Mouse (Mus musculus): ENCODE data around the gene Hoxd13. TPM values are rescaled to one million over a fixed set of nuclear protein-coding genes. Genes with fewer than 3 reads are reported as not detected.

Gene Hoxd13
- polyA plus RNA-seq, 1 experiment: not detected

GRCm38 (mm10) chr2:74670632-74671188 lies 2.6 kb downstream of the Hoxd13 start:
- H3K36me3 ChIP-seq (replicated peaks; ENCODE audit: low read length): no peaks in the 10 kb centered on the region
- H3K27me3 ChIP-seq (replicated peaks): peaks cover 96% of the 10 kb centered on the region

GRCm38 (mm10) chr2:74671847-74672246 lies 3.7 kb downstream of the Hoxd13 start:
- peaks cover 59% of the 10 kb centered on the region for H3K4me1 ChIP-seq
- H3K9me3 ChIP-seq: peaks cover 4% of the 10 kb centered on the region; the same call in 1 of the 2 replicates
- TF ChIP-seq GATA1 (IDR thresholded peaks at IDR 0.05; ENCODE audit: borderline replicate concordance, low read length) (no peak), FLI1 (IDR thresholded peaks at IDR 0.05; ENCODE audit: low read length) (no peak)
- peak overlapping the region; percentile 93 for H3K4me3 ChIP-seq (replicated peaks)
- H3K27me3 ChIP-seq (replicated peaks): peaks cover 97% of the 10 kb centered on the region
- H3K36me3 ChIP-seq (replicated peaks; ENCODE audit: low read length): no peaks in the 10 kb centered on the region

More at GRCm38 (mm10) chr2:74670632-74671188, 2.6 kb downstream of the Hoxd13 start:
- H3K4me1 ChIP-seq: peaks cover 59% of the 10 kb centered on the region
- H3K4me3 ChIP-seq (replicated peaks): no peak overlapping the region
- H3K9me3 ChIP-seq: peaks cover 4% of the 10 kb centered on the region; the same call in 1 of the 2 replicates
- no peak for TF ChIP-seq GATA1 (IDR thresholded peaks at IDR 0.05; ENCODE audit: borderline replicate concordance, low read length)
- TF ChIP-seq FLI1 (IDR thresholded peaks at IDR 0.05; ENCODE audit: low read length): no peak

- Histone ChIP-seq H3K27me3 (replicated peaks) (peaks cover 98% of the 10 kb centered on the region), H3K4me3 (replicated peaks) (peak overlapping the region; percentile 93), H3K4me1 (peaks cover 51% of the 10 kb centered on the region)
Measured at GRCm38 (mm10) chr2:74672481-74673362, 4.6 kb downstream of the Hoxd13 start.

GRCm38 (mm10) chr2:74673835-74674425 lies 5.8 kb downstream of the Hoxd13 start:
- H3K27me3 ChIP-seq (replicated peaks): peaks cover 98% of the 10 kb centered on the region

More at GRCm38 (mm10) chr2:74672481-74673362, 4.6 kb downstream of the Hoxd13 start:
- Histone ChIP-seq H3K9me3 (peaks cover 4% of the 10 kb centered on the region; the same call in 1 of the 2 replicates), H3K36me3 (replicated peaks; ENCODE audit: low read length) (no peaks in the 10 kb centered on the region)
- no peak for TF ChIP-seq GATA1 (IDR thresholded peaks at IDR 0.05; ENCODE audit: borderline replicate concordance, low read length)
- TF ChIP-seq FLI1 (IDR thresholded peaks at IDR 0.05; ENCODE audit: low read length): no peak

GRCm38 (mm10) chr2:74674881-74675665 lies 7.0 kb downstream of the Hoxd13 start, which contains the start of gene Hoxd12:
Hoxd12 (plus strand) TSS chr2:74675013.
- no peaks in the 10 kb centered on the region for H3K36me3 ChIP-seq (replicated peaks; ENCODE audit: low read length)
- peaks cover 98% of the 10 kb centered on the region for H3K27me3 ChIP-seq (replicated peaks)
- H3K9me3 ChIP-seq: no peaks in the 10 kb centered on the region
- H3K4me3 ChIP-seq (replicated peaks): peak within 1 kb of the TSS; percentile 9
- peaks cover 47% of the 10 kb centered on the region for H3K4me1 ChIP-seq
- no peak for TF ChIP-seq FLI1 (IDR thresholded peaks at IDR 0.05; ENCODE audit: low read length)
- no peak for TF ChIP-seq GATA1 (IDR thresholded peaks at IDR 0.05; ENCODE audit: borderline replicate concordance, low read length)

More at GRCm38 (mm10) chr2:74673835-74674425, 5.8 kb downstream of the Hoxd13 start:
- no peak overlapping the region for H3K4me3 ChIP-seq (replicated peaks)
- peaks cover 40% of the 10 kb centered on the region for H3K4me1 ChIP-seq
- TF ChIP-seq FLI1 (IDR thresholded peaks at IDR 0.05; ENCODE audit: low read length): no peak
- no peak for TF ChIP-seq GATA1 (IDR thresholded peaks at IDR 0.05; ENCODE audit: borderline replicate concordance, low read length)
- H3K9me3 ChIP-seq: no peaks in the 10 kb centered on the region
- no peaks in the 10 kb centered on the region for H3K36me3 ChIP-seq (replicated peaks; ENCODE audit: low read length)

- Histone ChIP-seq H3K27me3 (replicated peaks) (peaks cover 99% of the 10 kb centered on the region), H3K9me3 (no peaks in the 10 kb centered on the region), H3K4me3 (replicated peaks) (peak overlapping the region; percentile 9), H3K36me3 (replicated peaks; ENCODE audit: low read length) (no peaks in the 10 kb centered on the region), H3K4me1 (peaks cover 52% of the 10 kb centered on the region)
- TF ChIP-seq GATA1 (IDR thresholded peaks at IDR 0.05; ENCODE audit: borderline replicate concordance, low read length): no peak
- TF ChIP-seq FLI1 (IDR thresholded peaks at IDR 0.05; ENCODE audit: low read length): no peak
Measured at GRCm38 (mm10) chr2:74675666-74676282, 7.7 kb downstream of the Hoxd13 start.

GRCm38 (mm10) chr2:74676376-74677052 lies 8.4 kb downstream of the Hoxd13 start:
- H3K36me3 ChIP-seq (replicated peaks; ENCODE audit: low read length): no peaks in the 10 kb centered on the region
- peaks cover 100% of the 10 kb centered on the region for H3K27me3 ChIP-seq (replicated peaks)
- H3K4me3 ChIP-seq (replicated peaks): no peak overlapping the region
- H3K9me3 ChIP-seq: no peaks in the 10 kb centered on the region
- H3K4me1 ChIP-seq: peaks cover 53% of the 10 kb centered on the region
- TF ChIP-seq FLI1 (IDR thresholded peaks at IDR 0.05; ENCODE audit: low read length) (no peak), GATA1 (IDR thresholded peaks at IDR 0.05; ENCODE audit: borderline replicate concordance, low read length) (no peak)

GRCm38 (mm10) chr2:74677106-74677505 lies 9.0 kb downstream of the Hoxd13 start:
- Histone ChIP-seq H3K4me3 (replicated peaks) (no peak overlapping the region), H3K27me3 (replicated peaks) (peaks cover 100% of the 10 kb centered on the region), H3K36me3 (replicated peaks; ENCODE audit: low read length) (no peaks in the 10 kb centered on the region), H3K9me3 (0 out of 2 replicates have a peak, but pooled peaks cover 2% of the 10 kb centered on the region), H3K4me1 (peaks cover 53% of the 10 kb centered on the region)
- no peak for TF ChIP-seq FLI1 (IDR thresholded peaks at IDR 0.05; ENCODE audit: low read length)
- TF ChIP-seq GATA1 (IDR thresholded peaks at IDR 0.05; ENCODE audit: borderline replicate concordance, low read length): no peak

Data from megakaryocyte, embryonic 14.5 days (primary cell).